12 mouse cellular contexts compared by ENCODE assay signal in genomic region chr11:103240740-103241139, GRCm38 (mm10). TPM values are rescaled to one million over a fixed set of nuclear protein-coding genes. Genes with fewer than 3 reads are reported as not detected.
A peak's percentile ranks its signal among the peaks of the same experiment; 100 is the strongest.
DNase-seq lines count a peak whose midpoint lies in the region; ATAC-seq lines count a peak whose summit lies in the region.
"Had no signal": no experiment of that assay in that cellular context is flagged by ENCODE, and none has a peak within 500 bp of the region (broad histone marks: within the 10 kb centered on the region; RNA-seq: fewer than 3 reads in every experiment).

No protein-coding gene starts in this region.

- H3K4me2 ChIP-seq in lung, embryonic 15.5 days = no peak overlapping the region
- no peak overlapping the region for H3K4me2 ChIP-seq in kidney, embryonic 15.5 days
- no peak overlapping the region for H3K4me2 ChIP-seq in stomach, embryonic 15.5 days

- peak overlapping the region; percentile 39 for H3K27ac ChIP-seq in lung, embryonic 15.5 days
- peak overlapping the region; percentile 3; the same call in 1 of the 2 replicates for H3K27ac ChIP-seq in kidney, embryonic 15.5 days
- H3K27ac ChIP-seq in stomach, embryonic 15.5 days = no peak overlapping the region

- peaks cover 37% of the 10 kb centered on the region for H3K4me1 ChIP-seq in lung, embryonic 15.5 days
- H3K4me1 ChIP-seq in kidney, embryonic 15.5 days = peaks cover 11% of the 10 kb centered on the region
- H3K4me1 ChIP-seq in stomach, embryonic 15.5 days = peaks cover 5% of the 10 kb centered on the region

- no peak overlapping the region for H3K4me3 ChIP-seq in lung, embryonic 15.5 days
- no peak overlapping the region for H3K4me3 ChIP-seq in kidney, embryonic 15.5 days (replicated peaks)
- H3K4me3 ChIP-seq in stomach, embryonic 15.5 days (replicated peaks) = no peak overlapping the region

- 31% methylated on average over 7 of the region's 7 CpGs for WGBS in lung, embryonic 15.5 days
- 48% methylated on average over 7 of the region's 7 CpGs for WGBS in kidney, embryonic 15.5 days
- 30% methylated on average over 7 of the region's 7 CpGs for WGBS in stomach, embryonic 15.5 days

- ATAC-seq in lung, embryonic 15.5 days (ENCODE audit: borderline replicate concordance, extremely low read depth, low FRiP score, low TSS enrichment) = no peak
- no peak for ATAC-seq in kidney, embryonic 15.5 days (replicated peaks; ENCODE audit: low FRiP score)
- ATAC-seq in stomach, embryonic 15.5 days (ENCODE audit: insufficient read depth, low FRiP score, low read depth) = peak; percentile 39; the same call in 1 of the 2 replicates

- no peaks in the 10 kb centered on the region for H3K27me3 ChIP-seq in lung, embryonic 15.5 days
- no peaks in the 10 kb centered on the region for H3K27me3 ChIP-seq in kidney, embryonic 15.5 days
- no peaks in the 10 kb centered on the region for H3K27me3 ChIP-seq in stomach, embryonic 15.5 days (replicated peaks)

- no peak overlapping the region for H3K9ac ChIP-seq in lung, embryonic 15.5 days
- no peak overlapping the region for H3K9ac ChIP-seq in kidney, embryonic 15.5 days
- H3K9ac ChIP-seq in stomach, embryonic 15.5 days = no peak overlapping the region

- H3K36me3 ChIP-seq in lung, embryonic 15.5 days = peaks cover 18% of the 10 kb centered on the region
- peaks cover 62% of the 10 kb centered on the region for H3K36me3 ChIP-seq in kidney, embryonic 15.5 days
- peaks cover 30% of the 10 kb centered on the region for H3K36me3 ChIP-seq in stomach, embryonic 15.5 days

- H3K9me3 ChIP-seq in lung, embryonic 15.5 days = no peaks in the 10 kb centered on the region
- no peaks in the 10 kb centered on the region for H3K9me3 ChIP-seq in kidney, embryonic 15.5 days (replicated peaks)
- no peaks in the 10 kb centered on the region for H3K9me3 ChIP-seq in stomach, embryonic 15.5 days

- DNase-seq in gastrocnemius, adult 18-20 months (ENCODE audit: low spot score) = peak; percentile 78
- no peak for DNase-seq in gastrocnemius, postnatal 4 days (ENCODE audit: low spot score in 2 of 2)
- no peak for DNase-seq in lung, postnatal 25 days (ENCODE audit: low spot score)
- no peak for DNase-seq in retina, embryonic 14.5 days (ENCODE audit: low spot score)
- DNase-seq in adipocyte (ENCODE audit: low spot score) = no peak

RNA-seq across cellular contexts. Expression of gene Spata32, which starts 22.5 kb away (rescaled TPM):
- total RNA-seq in gastrocnemius, adult 18-20 months (2021) = not detected
- not detected for total RNA-seq in gastrocnemius, postnatal 4 days (2021)
- not detected in 2 replicates for polyA plus RNA-seq in lung, embryonic 15.5 days (2015; fragmentation: Nextera tagmentation; extraction: Ambion mirVana)
- polyA plus RNA-seq in kidney, embryonic 15.5 days (2015; fragmentation: Nextera tagmentation; extraction: Ambion mirVana) = not detected in 2 replicates
- polyA plus RNA-seq in stomach, embryonic 15.5 days (2015; fragmentation: Nextera tagmentation; extraction: Ambion mirVana) = not detected in 2 replicates
- total RNA-seq: gastrocnemius, postnatal 36 days; megakaryocyte, adult 5-6 weeks had no signal
- polyA plus RNA-seq: intestine, embryonic 14.5 days; limb, embryonic 11.5 days had no signal

RNA-seq across cellular contexts. Expression of gene Map3k14, which starts 26.5 kb away (rescaled TPM):
- total RNA-seq in gastrocnemius, adult 18-20 months (2021) = 1 to 10 TPM; 3.2 to 4.0 TPM
- 1 to 10 TPM; 7.7 to 7.8 TPM for total RNA-seq in gastrocnemius, postnatal 4 days (2021)
- 2.8 and 3.5 TPM in 2 replicates for polyA plus RNA-seq in lung, embryonic 15.5 days (2015; fragmentation: Nextera tagmentation; extraction: Ambion mirVana)
- polyA plus RNA-seq in kidney, embryonic 15.5 days (2015; fragmentation: Nextera tagmentation; extraction: Ambion mirVana) = 4.3 and 4.9 TPM in 2 replicates
- 3.6 and 3.8 TPM in 2 replicates for polyA plus RNA-seq in stomach, embryonic 15.5 days (2015; fragmentation: Nextera tagmentation; extraction: Ambion mirVana)

RNA-seq across cellular contexts. Expression of gene 1700023F06Rik, which starts 32.4 kb away (rescaled TPM):
- not detected for total RNA-seq in gastrocnemius, adult 18-20 months (2021)
- total RNA-seq in gastrocnemius, postnatal 4 days (2021) = not detected
- polyA plus RNA-seq in lung, embryonic 15.5 days (2015; fragmentation: Nextera tagmentation; extraction: Ambion mirVana) = 0.87 and 1.1 TPM in 2 replicates
- polyA plus RNA-seq in kidney, embryonic 15.5 days (2015; fragmentation: Nextera tagmentation; extraction: Ambion mirVana) = 0.19 and 0.42 TPM in 2 replicates
- 1.0 and 1.4 TPM in 2 replicates for polyA plus RNA-seq in stomach, embryonic 15.5 days (2015; fragmentation: Nextera tagmentation; extraction: Ambion mirVana)
- total RNA-seq: gastrocnemius, postnatal 36 days; megakaryocyte, adult 5-6 weeks had no signal
